Mouse (Mus musculus) heart, embryonic 15.5 days (tissue): ENCODE data around the gene Foxn3. TPM values are rescaled to one million over a fixed set of nuclear protein-coding genes. Genes with fewer than 3 reads are reported as not detected.
A peak's percentile ranks its signal among the peaks of the same experiment; 100 is the strongest.

Experiments
- ATAC-seq: fragments of 200-750 bp; cut with Nextera tagmentation; replicated peaks from 2 replicates; pipeline ENCODE4 v1.8.0; 2017; ENCODE audit warnings: low read depth, moderate TSS enrichment; ENCODE audit not compliant: insufficient number of reproducible peaks, insufficient read depth, low FRiP score
- H3K27ac ChIP-seq: fragments of 300-500 bp; sonication (generic); 2 replicates; pipeline ENCODE4 v1.5.1; 2015; ENCODE audit warnings: mild to moderate bottlenecking, inconsistent platforms
- H3K27me3 ChIP-seq: fragments of 300-500 bp; sonication (generic); 2 replicates; pipeline ENCODE4 v1.6.1; 2015; ENCODE audit warnings: inconsistent platforms
- H3K36me3 ChIP-seq: fragments of 300-500 bp; sonication (generic); 2 replicates; pipeline ENCODE4 v1.6.1; 2015; ENCODE audit warnings: mild to moderate bottlenecking, inconsistent platforms
- H3K4me1 ChIP-seq: fragments of 300-500 bp; sonication (generic); replicated peaks from 2 replicates; pipeline ENCODE4 v1.6.1; 2015; ENCODE audit warnings: inconsistent platforms
- H3K4me2 ChIP-seq: fragments of 300-500 bp; sonication (generic); 2 replicates; pipeline ENCODE4 v1.6.1; 2015; ENCODE audit warnings: inconsistent platforms, mild to moderate bottlenecking, moderate library complexity
- H3K4me3 ChIP-seq: fragments of 300-500 bp; sonication (generic); 2 replicates; pipeline ENCODE4 v1.5.1; 2015; ENCODE audit warnings: mild to moderate bottlenecking, inconsistent platforms
- H3K9ac ChIP-seq: fragments of 300-500 bp; sonication (generic); 2 replicates; pipeline ENCODE4 v1.6.1; 2015; ENCODE audit warnings: mild to moderate bottlenecking, inconsistent platforms
- H3K9me3 ChIP-seq: fragments of 300-500 bp; sonication (generic); replicated peaks from 2 replicates; pipeline ENCODE4 v1.6.1; 2016; ENCODE audit warnings: inconsistent platforms
- WGBS: fragments of 180-500 bp; shearing (Covaris S2); methylation state at CpG from one replicate; pipeline ENCODE4 v1.1.7; 2015; ENCODE audit warnings: mixed read lengths; 5-methylcytosine and 5-hydroxymethylcytosine counted together
- polyA plus RNA-seq: library from polyadenylated mRNA; unstranded; fragments of >200 nt; fragmentation: Nextera tagmentation; extraction: Ambion mirVana; gene quantifications from 2 replicates; pipeline ENCODE4 v1.2.1, GENCODE M21; 2015

Foxn3 gene
- polyA plus RNA-seq, 1 experiment from 2014 or later: 57.5 TPM

DNA sequence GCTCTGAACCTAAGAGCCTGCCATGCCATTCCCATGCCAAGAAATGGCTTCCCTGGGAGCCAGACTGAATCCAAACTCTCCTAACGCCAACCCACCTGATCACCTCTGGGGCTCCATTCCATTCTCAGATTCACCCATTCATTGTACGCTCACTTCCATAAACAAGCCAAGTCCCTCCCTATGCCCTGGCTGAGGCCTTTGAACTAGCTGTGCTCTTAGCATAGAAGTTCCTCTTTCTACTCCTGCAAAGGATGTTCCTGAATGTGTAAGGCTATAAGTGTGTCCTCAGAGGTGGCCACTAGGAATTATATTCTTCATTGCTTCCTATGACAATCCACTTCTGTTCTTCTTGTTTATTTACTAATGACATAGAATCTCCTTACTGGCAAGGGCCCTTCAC lies 40.5 kb downstream of the Foxn3 start:
- H3K9me3 ChIP-seq: no peaks in the 10 kb centered on the region
- no peaks in the 10 kb centered on the region for H3K27me3 ChIP-seq
- H3K36me3 ChIP-seq: no peaks in the 10 kb centered on the region
- no peak overlapping the region for H3K4me2 ChIP-seq
- ATAC-seq: no peak
- WGBS: 89% methylated on average over 2 of the region's 2 CpGs
- no peak overlapping the region for H3K9ac ChIP-seq
- H3K4me1 ChIP-seq: peaks cover 21% of the 10 kb centered on the region
- no peak overlapping the region for H3K27ac ChIP-seq
- H3K4me3 ChIP-seq: no peak overlapping the region

DNA sequence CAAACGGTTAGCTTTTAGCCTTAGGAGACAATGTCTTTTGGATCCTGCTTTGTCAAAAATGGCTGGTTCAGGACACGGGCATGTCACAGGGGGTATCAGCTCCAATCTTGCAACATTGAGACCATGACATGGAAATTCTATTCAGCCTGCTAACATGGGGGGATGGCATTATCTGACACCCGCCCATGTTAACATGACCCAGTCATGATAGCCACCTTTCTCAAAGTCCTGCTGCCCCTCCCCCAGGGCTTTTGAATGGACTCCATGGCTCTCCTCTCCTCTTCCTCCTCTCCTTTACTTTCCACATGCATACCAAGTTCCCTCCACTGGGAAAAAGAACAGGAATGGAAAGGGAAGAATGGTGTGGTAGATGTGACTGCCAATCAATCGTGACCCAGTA lies 43.5 kb downstream of the Foxn3 start:
- Histone ChIP-seq H3K27ac (no peak overlapping the region), H3K4me2 (no peak overlapping the region), H3K9ac (no peak overlapping the region), H3K36me3 (no peaks in the 10 kb centered on the region), H3K27me3 (no peaks in the 10 kb centered on the region), H3K4me1 (peaks cover 12% of the 10 kb centered on the region; the same call in 1 of the 2 replicates), H3K4me3 (no peak overlapping the region), H3K9me3 (no peaks in the 10 kb centered on the region)
- ATAC-seq: no peak
- 87% methylated on average over 4 of the region's 4 CpGs for WGBS

DNA sequence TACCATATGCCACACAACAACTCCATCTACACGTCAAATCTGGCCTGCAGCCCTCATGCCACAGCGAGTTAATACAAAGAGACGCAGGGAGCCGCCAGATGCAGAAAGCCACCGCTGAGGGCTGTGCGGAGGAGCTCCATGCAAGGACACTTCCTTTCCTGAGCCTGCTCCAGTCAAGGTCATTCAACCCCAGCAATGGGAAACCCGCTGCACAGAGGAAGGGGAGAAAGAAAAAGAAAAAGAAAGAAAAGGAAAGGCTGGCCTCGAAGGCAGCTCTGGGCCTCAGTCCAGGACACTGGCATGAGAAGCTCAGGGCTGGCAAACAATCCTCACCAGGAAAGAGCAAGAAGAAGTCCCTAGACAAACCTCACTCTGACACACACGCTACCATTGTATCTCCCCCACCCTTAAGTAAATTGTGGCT lies 44.2 kb downstream of the Foxn3 start:
- Histone ChIP-seq H3K4me3 (no peak overlapping the region), H3K27ac (peak overlapping the region; percentile 25; the same call in 1 of the 2 replicates), H3K36me3 (no peaks in the 10 kb centered on the region), H3K27me3 (no peaks in the 10 kb centered on the region), H3K9me3 (no peaks in the 10 kb centered on the region), H3K4me2 (no peak overlapping the region), H3K9ac (no peak overlapping the region), H3K4me1 (peaks cover 12% of the 10 kb centered on the region; the same call in 1 of the 2 replicates)
- ATAC-seq: no peak
- WGBS: 47% methylated on average over 9 of the region's 9 CpGs

- Histone ChIP-seq H3K36me3 (no peaks in the 10 kb centered on the region), H3K9ac (no peak overlapping the region), H3K9me3 (no peaks in the 10 kb centered on the region), H3K4me2 (no peak overlapping the region), H3K27ac (no peak overlapping the region), H3K4me3 (no peak overlapping the region), H3K4me1 (peaks cover 12% of the 10 kb centered on the region; the same call in 1 of the 2 replicates), H3K27me3 (no peaks in the 10 kb centered on the region)
- 93% methylated on average over 10 of the region's 10 CpGs for WGBS
- ATAC-seq: no peak
These were observed 44.7 kb downstream of the Foxn3 start for GRCm38 (mm10) chr12:99518640-99519039.

DNA sequence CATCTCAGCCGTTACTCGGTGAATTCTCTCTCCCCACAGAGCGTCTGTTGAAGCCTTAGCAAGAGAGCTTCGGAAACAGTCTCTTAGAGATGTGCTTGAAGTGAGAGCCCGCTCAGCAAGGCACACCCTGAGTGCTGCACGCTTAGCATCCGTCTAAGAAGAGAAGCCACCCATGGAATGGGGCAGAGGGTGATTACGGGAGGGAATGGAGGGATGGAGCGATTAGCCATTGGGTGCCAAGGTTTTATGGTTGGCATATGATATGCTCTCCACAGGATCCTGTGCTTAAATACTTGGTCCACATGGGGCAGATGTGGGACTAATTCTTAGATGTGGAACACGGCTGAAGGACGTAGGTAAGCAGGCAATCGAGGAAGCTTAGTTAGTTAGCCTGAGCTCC lies 45.3 kb downstream of the Foxn3 start:
- Histone ChIP-seq H3K27ac (no peak overlapping the region), H3K9me3 (no peaks in the 10 kb centered on the region), H3K36me3 (no peaks in the 10 kb centered on the region), H3K27me3 (no peaks in the 10 kb centered on the region), H3K4me1 (peaks cover 12% of the 10 kb centered on the region; the same call in 1 of the 2 replicates), H3K4me2 (no peak overlapping the region), H3K9ac (no peak overlapping the region), H3K4me3 (no peak overlapping the region)
- 92% methylated on average over 12 of the region's 12 CpGs for WGBS
- ATAC-seq: no peak

DNA sequence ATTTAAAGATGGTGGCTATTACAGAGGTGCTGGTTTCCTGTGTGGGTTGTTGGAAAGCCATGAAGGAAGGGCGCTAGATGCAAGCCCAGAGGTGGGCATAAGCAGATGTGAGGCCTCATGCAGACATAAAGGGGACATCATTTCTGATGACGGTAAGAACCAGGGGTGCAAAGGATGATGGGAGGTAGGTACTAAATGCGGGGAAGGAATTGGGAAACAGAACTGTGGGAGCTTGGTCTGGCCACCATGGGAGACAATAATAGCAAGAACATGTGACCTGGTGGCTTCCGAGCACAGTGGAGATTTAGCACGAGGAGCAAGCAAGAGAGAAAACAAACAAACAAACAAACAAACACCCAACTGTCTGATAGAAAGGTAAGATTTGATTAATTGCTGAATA lies 46.1 kb downstream of the Foxn3 start:
- Histone ChIP-seq H3K27me3 (no peaks in the 10 kb centered on the region), H3K4me3 (no peak overlapping the region), H3K27ac (no peak overlapping the region), H3K9ac (no peak overlapping the region), H3K4me1 (peaks cover 12% of the 10 kb centered on the region; the same call in 1 of the 2 replicates), H3K36me3 (no peaks in the 10 kb centered on the region), H3K9me3 (no peaks in the 10 kb centered on the region), H3K4me2 (no peak overlapping the region)
- WGBS: 90% methylated on average over 5 of the region's 5 CpGs
- ATAC-seq: no peak

GRCm38 (mm10) chr12:99515481-99515880 lies 47.9 kb downstream of the Foxn3 start:
- 61% methylated on average over 3 of the region's 3 CpGs for WGBS
- Histone ChIP-seq H3K27me3 (no peaks in the 10 kb centered on the region), H3K9me3 (no peaks in the 10 kb centered on the region), H3K4me1 (peaks cover 12% of the 10 kb centered on the region; the same call in 1 of the 2 replicates), H3K4me2 (no peak overlapping the region), H3K4me3 (no peak overlapping the region), H3K36me3 (no peaks in the 10 kb centered on the region), H3K9ac (no peak overlapping the region), H3K27ac (no peak overlapping the region)
- ATAC-seq: no peak

DNA sequence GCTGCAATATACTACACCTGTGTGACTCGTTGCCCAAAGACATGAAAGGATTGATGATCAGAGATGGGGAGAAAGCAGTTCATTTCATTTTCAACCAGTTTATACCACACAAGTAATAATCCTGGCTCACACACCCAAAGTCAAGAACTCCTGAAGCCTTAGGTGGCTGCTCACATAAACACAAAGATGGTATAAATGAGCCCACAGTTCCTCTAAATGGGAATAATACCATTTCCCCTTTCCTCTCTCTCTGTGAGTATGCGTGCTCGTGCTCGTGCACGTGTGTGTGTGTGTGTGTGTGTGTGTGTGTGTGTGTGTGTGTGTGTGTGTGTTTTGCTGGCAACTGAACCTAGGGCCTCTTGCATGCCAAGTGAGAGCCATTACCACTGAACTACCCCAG lies 51.7 kb downstream of the Foxn3 start:
- H3K4me1 ChIP-seq: no peaks in the 10 kb centered on the region
- no peaks in the 10 kb centered on the region for H3K36me3 ChIP-seq
- H3K27me3 ChIP-seq: no peaks in the 10 kb centered on the region
- no peak overlapping the region for H3K27ac ChIP-seq
- H3K9ac ChIP-seq: no peak overlapping the region
- no peaks in the 10 kb centered on the region for H3K9me3 ChIP-seq
- 84% methylated on average over 5 of the region's 5 CpGs for WGBS
- no peak for ATAC-seq
- no peak overlapping the region for H3K4me3 ChIP-seq
- no peak overlapping the region for H3K4me2 ChIP-seq

DNA sequence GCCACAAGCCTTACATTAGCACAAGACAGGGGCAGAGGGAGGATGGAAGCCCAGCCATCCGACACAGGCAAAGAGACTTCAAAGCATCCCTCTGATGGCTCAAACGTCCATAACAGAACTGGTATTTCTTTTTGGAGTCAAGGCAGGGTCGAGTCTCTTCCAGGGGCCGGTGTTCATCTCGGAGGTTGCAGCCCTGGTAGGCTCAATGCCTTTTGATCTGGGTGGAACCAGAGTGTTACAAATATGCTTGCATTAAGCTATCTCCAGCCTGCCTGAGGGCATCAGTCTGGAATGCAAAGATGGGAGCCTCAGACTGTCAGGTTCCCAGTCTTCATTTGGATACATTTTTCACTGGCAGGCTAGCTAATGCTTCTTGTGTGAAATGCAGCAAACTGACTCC lies 52.6 kb downstream of the Foxn3 start:
- Histone ChIP-seq H3K4me3 (no peak overlapping the region), H3K36me3 (no peaks in the 10 kb centered on the region), H3K27me3 (no peaks in the 10 kb centered on the region), H3K4me2 (no peak overlapping the region), H3K27ac (no peak overlapping the region), H3K9me3 (no peaks in the 10 kb centered on the region), H3K4me1 (no peaks in the 10 kb centered on the region), H3K9ac (no peak overlapping the region)
- 41% methylated on average over 5 of the region's 5 CpGs for WGBS
- no peak for ATAC-seq

GRCm38 (mm10) chr12:99502225-99502624 lies 61.2 kb downstream of the Foxn3 start:
- no peak overlapping the region for H3K4me2 ChIP-seq
- H3K4me1 ChIP-seq: no peaks in the 10 kb centered on the region
- no peak overlapping the region for H3K27ac ChIP-seq
- H3K4me3 ChIP-seq: no peak overlapping the region
- 91% methylated on average over 4 of the region's 4 CpGs for WGBS
- ATAC-seq: no peak
- H3K36me3 ChIP-seq: no peaks in the 10 kb centered on the region
- H3K9me3 ChIP-seq: no peaks in the 10 kb centered on the region
- H3K27me3 ChIP-seq: no peaks in the 10 kb centered on the region
- no peak overlapping the region for H3K9ac ChIP-seq

GRCm38 (mm10) chr12:99498978-99499694 lies 64.2 kb downstream of the Foxn3 start:
- 0 out of 2 replicates have a peak, but pooled peaks cover under 1% of the 10 kb centered on the region for H3K36me3 ChIP-seq
- H3K4me1 ChIP-seq: no peaks in the 10 kb centered on the region
- no peak overlapping the region for H3K4me2 ChIP-seq
- H3K9ac ChIP-seq: no peak overlapping the region
- no peak overlapping the region for H3K4me3 ChIP-seq
- H3K9me3 ChIP-seq: 0 out of 2 replicates have a peak, but pooled peaks cover 1% of the 10 kb centered on the region
- 63% methylated on average over 9 of the region's 9 CpGs for WGBS
- no peaks in the 10 kb centered on the region for H3K27me3 ChIP-seq
- no peak for ATAC-seq
- no peak overlapping the region for H3K27ac ChIP-seq
